ENCODE assay signal across 8 mouse cellular contexts in genomic region chr17:53566161-53566918, GRCm38 (mm10). TPM values are rescaled to one million over a fixed set of nuclear protein-coding genes. Genes with fewer than 3 reads are reported as not detected.
A peak's percentile ranks its signal among the peaks of the same experiment; 100 is the strongest.
DNase-seq lines count a peak whose midpoint lies in the region; ATAC-seq and TF ChIP-seq lines count a peak whose summit lies in the region.

Kat2b (plus strand) TSS chr17:53566861.

- intact Hi-C loops in heart, adult 2 months (cut with DNase I): loop anchor here (2.0 to 5.0 kb wide), 2 partner anchors 20 to 71 kb away; no protein-coding TSS in a partner anchor

- H3K27ac ChIP-seq in heart, adult 2 months: peak within 1 kb of the TSS; percentile 94
- H3K27ac ChIP-seq in midbrain, embryonic 16.5 days (ENCODE audit: low read length): peak within 1 kb of the TSS; percentile 97

- peak; percentile 83 for TF ChIP-seq POLR2A in heart, adult 2 months (IDR thresholded peaks at IDR 0.05; ENCODE audit: insufficient read depth, low read depth, low read length)

- H3K79me2 ChIP-seq in heart, adult 2 months (replicated peaks; ENCODE audit: control insufficient read depth, insufficient read depth, low read length): no peaks in the 10 kb centered on the region

- H3K4me2 ChIP-seq in midbrain, embryonic 16.5 days (ENCODE audit: low read length): peak within 1 kb of the TSS; percentile 77

- peaks cover 10% of the 10 kb centered on the region for H3K36me3 ChIP-seq in heart, adult 2 months (ENCODE audit: control insufficient read depth, insufficient read depth, low read length)
- no peaks in the 10 kb centered on the region for H3K36me3 ChIP-seq in midbrain, embryonic 16.5 days (ENCODE audit: control insufficient read depth, insufficient read depth, low read length)

- H3K9me3 ChIP-seq in midbrain, embryonic 16.5 days (replicated peaks; ENCODE audit: control insufficient read depth, low read length, poor library complexity, severe bottlenecking): no peaks in the 10 kb centered on the region

- WGBS in heart, adult 2 months: 2% methylated on average over 20 of the region's 20 CpGs
- WGBS in midbrain, embryonic 16.5 days: under 1% methylated on average over 20 of the region's 20 CpGs

- H3K27me3 ChIP-seq in heart, adult 2 months (ENCODE audit: control insufficient read depth, insufficient read depth, low read length): no peaks in the 10 kb centered on the region
- H3K27me3 ChIP-seq in midbrain, embryonic 16.5 days (ENCODE audit: control insufficient read depth, insufficient read depth, low read depth, low read length): no peaks in the 10 kb centered on the region

- TF ChIP-seq EP300 in heart, adult 2 months (IDR thresholded peaks at IDR 0.05; ENCODE audit: insufficient read depth, low read depth, low read length): no peak

- H3K9ac ChIP-seq in heart, adult 2 months (ENCODE audit: low read depth, low read length): peak within 1 kb of the TSS; percentile 100
- peak within 1 kb of the TSS; percentile 96 for H3K9ac ChIP-seq in midbrain, embryonic 16.5 days (ENCODE audit: low read depth, low read length)

- peak within 1 kb of the TSS; percentile 97 for H3K4me3 ChIP-seq in heart, adult 2 months
- peak within 1 kb of the TSS; percentile 88 for H3K4me3 ChIP-seq in midbrain, embryonic 16.5 days (ENCODE audit: low read depth, low read length)

- ATAC-seq in midbrain, embryonic 16.5 days: no peak

- H3K4me1 ChIP-seq in heart, adult 2 months (ENCODE audit: control insufficient read depth, insufficient read depth, low read length): peaks cover 12% of the 10 kb centered on the region
- peaks cover 25% of the 10 kb centered on the region for H3K4me1 ChIP-seq in midbrain, embryonic 16.5 days (ENCODE audit: control insufficient read depth, insufficient read depth, low read length)

- peak; percentile 27 to 32 for DNase-seq in B cell, adult 2 months
- DNase-seq in adipocyte (ENCODE audit: low spot score) (peak; percentile 98), liver (peak; percentile 42)
- peak; percentile 48 for DNase-seq in embryo, embryonic 9.5 days (ENCODE audit: extremely low spot score)
- DNase-seq in heart, adult 2 months: peak; percentile 68 to 73
- DNase-seq in kidney, adult 11 months: peak; percentile 40
- DNase-seq in urinary bladder, postnatal 14 days (ENCODE audit: low spot score): peak; percentile 55

- no peak for TF ChIP-seq CTCF in heart, adult 2 months (IDR thresholded peaks at IDR 0.05)

RNA-seq across cellular contexts. Expression of gene Kat2b, which starts in this region (rescaled TPM):
- 10 to 100 TPM; 78.7 to 82.9 TPM for total RNA-seq in heart, adult 2 months (2021)
- 20.0 and 51.0 TPM in 2 replicates for polyA plus RNA-seq in heart, adult 2 months (2012; rRNA removed)
- polyA plus RNA-seq in midbrain, embryonic 16.5 days (2015; fragmentation: Nextera tagmentation; extraction: Ambion mirVana): 7.2 and 8.7 TPM in 2 replicates

Comparison
In these comparisons a context has a peak if more than half of its experiments do, and no peak if none do; other contexts are left out.
1. DNase-seq: peak in every context shown above with its lines; median percentile 98 in adipocyte; 70 in heart, adult 2 months; 55 in urinary bladder, postnatal 14 days; 48 in embryo, embryonic 9.5 days; 42 in liver; 40 in kidney, adult 11 months; 30 in B cell, adult 2 months.